Mouse (Mus musculus): ENCODE results near the gene Igsf9. TPM values are rescaled to one million over a fixed set of nuclear protein-coding genes. Genes with fewer than 3 reads are reported as not detected.

Igsf9 gene
- polyA plus RNA-seq, 2 experiments: 0.60 to 2.1 TPM

DNA sequence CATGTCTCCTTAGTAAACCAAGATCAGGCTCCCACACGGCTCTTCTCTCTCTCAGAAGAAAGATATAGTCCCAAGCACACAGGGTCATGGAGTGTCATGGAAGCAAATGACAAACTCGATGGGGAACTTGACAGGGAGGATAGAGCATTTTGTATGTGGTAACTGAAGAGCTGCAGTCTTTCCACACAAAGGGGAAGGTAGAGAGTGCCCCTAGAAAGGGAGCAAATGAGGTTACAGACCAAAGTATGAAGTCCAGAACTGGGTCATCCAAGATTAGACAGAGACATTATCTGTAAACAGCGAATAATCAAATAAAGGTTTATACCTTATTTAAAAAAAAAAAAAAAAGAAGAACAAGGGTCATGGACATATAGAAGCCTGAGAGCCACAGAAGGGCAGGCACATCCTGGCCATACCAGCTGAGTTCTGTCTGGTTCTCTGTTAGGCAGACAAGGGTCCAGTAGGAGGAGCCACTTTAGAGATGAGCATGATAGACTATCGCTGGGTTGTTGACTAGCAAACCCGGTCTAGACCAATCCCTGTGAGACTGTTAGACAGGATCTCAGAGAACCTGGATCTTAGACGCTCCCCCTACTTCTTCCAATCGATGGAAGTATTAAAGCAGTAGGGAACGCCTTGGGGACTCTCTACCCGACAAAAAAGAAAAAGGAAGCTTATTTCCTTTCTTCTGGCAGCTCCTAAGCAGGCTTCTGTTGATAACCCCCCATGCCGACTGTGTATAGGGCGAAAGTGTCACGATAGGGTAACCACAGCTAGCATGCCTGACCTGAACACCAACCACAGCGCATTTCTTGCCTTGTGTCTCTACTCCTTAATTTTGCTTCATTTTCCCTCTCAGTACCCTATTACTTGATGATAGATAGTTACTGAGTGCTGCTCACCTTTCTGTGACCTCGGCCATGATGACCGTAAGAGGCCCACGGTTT is 17.9 kb upstream of the Igsf9 start:
- H3K9me3 ChIP-seq (ENCODE audit: control insufficient read depth, low read length): no peaks in the 10 kb centered on the region
- H3K4me1 ChIP-seq (replicated peaks; ENCODE audit: control insufficient read depth in 2 of 2, insufficient read depth in 2 of 2, low read length in 1 of 2): peaks cover 0 to 14% of the 10 kb centered on the region in 2 experiments; a peak in 2 of 4 replicates
- no peak overlapping the region for H3K4me3 ChIP-seq (ENCODE audit: insufficient read depth in 1 of 2, low read depth in 2 of 2, low read length in 2 of 2)
- DNase-seq (ENCODE audit: low read depth in 3 of 3, low spot score in 3 of 3) (no peak), ATAC-seq (ENCODE audit: insufficient read depth) (no peak)
- H3K9ac ChIP-seq (replicated peaks): no peak overlapping the region
- WGBS (ENCODE audit: insufficient replicate concordance): 26% methylated on average over 16 of the region's 16 CpGs
- TF ChIP-seq CTCF (IDR thresholded peaks at IDR 0.05; ENCODE audit: low read depth) (no peak), EP300 (IDR thresholded peaks at IDR 0.05; ENCODE audit: low read depth) (no peak)
- no peaks in the 10 kb centered on the region for H3K36me3 ChIP-seq (replicated peaks; ENCODE audit: control insufficient read depth, insufficient read depth, low read depth)
- H3K27me3 ChIP-seq (ENCODE audit: control insufficient read depth, insufficient read depth, low read length): no peaks in the 10 kb centered on the region
- H3K4me2 ChIP-seq (ENCODE audit: low read depth): no peak overlapping the region
- H3K27ac ChIP-seq: no peak overlapping the region

DNA sequence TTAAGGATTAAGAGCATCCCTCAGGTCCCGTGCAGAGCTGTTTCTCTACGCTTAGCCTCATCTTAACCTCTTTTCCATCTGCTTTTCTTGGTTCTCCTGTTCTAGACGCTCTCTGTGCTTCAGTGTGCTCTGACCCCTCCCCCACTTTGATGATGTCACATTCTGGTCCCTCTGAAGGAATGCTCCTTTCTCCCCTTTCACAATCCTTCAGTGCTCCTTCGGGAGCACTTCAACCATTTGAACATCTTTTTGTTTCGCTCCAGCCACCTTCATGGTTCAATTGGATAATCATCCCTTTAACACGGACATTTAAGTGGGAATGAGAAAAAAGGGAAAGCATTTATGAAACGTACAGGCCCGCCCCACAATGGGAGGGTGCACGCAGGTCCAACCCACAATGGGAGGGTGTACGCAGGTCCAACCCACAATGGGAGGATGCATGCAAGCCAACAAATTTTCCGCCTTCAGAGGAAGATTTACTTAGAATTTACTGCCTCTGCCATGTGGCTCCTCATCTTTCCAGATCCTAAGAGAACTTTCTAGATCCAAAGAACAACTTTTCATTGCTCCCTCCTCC is 13.2 kb upstream of the Igsf9 start:
- Histone ChIP-seq H3K4me1 (replicated peaks; ENCODE audit: control insufficient read depth in 2 of 2, insufficient read depth in 2 of 2, low read length in 1 of 2) (peaks cover 0 to 13% of the 10 kb centered on the region in 2 experiments; a peak in 2 of 4 replicates), H3K36me3 (replicated peaks; ENCODE audit: control insufficient read depth, insufficient read depth, low read depth) (no peaks in the 10 kb centered on the region), H3K9ac (replicated peaks) (no peak overlapping the region), H3K27me3 (ENCODE audit: control insufficient read depth, insufficient read depth, low read length) (no peaks in the 10 kb centered on the region), H3K27ac (no peak overlapping the region), H3K4me3 (ENCODE audit: insufficient read depth in 1 of 2, low read depth in 2 of 2, low read length in 2 of 2) (no peak overlapping the region), H3K4me2 (ENCODE audit: low read depth) (no peak overlapping the region), H3K9me3 (ENCODE audit: control insufficient read depth, low read length) (no peaks in the 10 kb centered on the region)
- WGBS (ENCODE audit: insufficient replicate concordance): 65% methylated on average over 11 of the region's 11 CpGs
- DNase-seq (ENCODE audit: low read depth in 3 of 3, low spot score in 3 of 3) (no peak), ATAC-seq (ENCODE audit: insufficient read depth) (no peak)
- TF ChIP-seq EP300 (IDR thresholded peaks at IDR 0.05; ENCODE audit: low read depth) (no peak), CTCF (IDR thresholded peaks at IDR 0.05; ENCODE audit: low read depth) (no peak)

DNA sequence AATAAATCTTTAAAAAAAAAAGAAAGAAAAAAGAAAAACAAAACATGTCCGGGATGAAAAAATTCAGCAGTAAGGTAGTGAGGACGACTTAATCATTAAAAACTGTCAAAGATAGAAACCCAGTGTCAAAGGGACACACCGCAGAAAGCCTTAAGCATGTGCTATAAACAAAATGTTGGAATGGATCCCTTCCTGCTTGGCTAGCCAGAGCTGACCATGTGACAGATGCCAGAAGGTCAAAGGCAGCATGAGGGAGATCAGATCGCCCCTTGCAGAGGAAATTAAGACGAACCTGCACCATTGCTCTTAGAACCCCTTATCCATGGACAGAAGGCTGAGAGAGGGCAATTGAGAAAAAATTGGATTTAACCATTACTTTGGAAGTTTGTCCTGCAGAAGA is 12.2 kb upstream of the Igsf9 start:
- Histone ChIP-seq H3K27me3 (ENCODE audit: control insufficient read depth, insufficient read depth, low read length) (no peaks in the 10 kb centered on the region), H3K4me1 (replicated peaks; ENCODE audit: control insufficient read depth in 2 of 2, insufficient read depth in 2 of 2, low read length in 1 of 2) (0 out of 4 replicates have a peak, but pooled peaks cover 0 to 4% of the 10 kb centered on the region in 2 experiments), H3K4me3 (ENCODE audit: insufficient read depth in 1 of 2, low read depth in 2 of 2, low read length in 2 of 2) (no peak overlapping the region), H3K9ac (replicated peaks) (no peak overlapping the region), H3K36me3 (replicated peaks; ENCODE audit: control insufficient read depth, insufficient read depth, low read depth) (no peaks in the 10 kb centered on the region), H3K4me2 (ENCODE audit: low read depth) (no peak overlapping the region), H3K27ac (no peak overlapping the region), H3K9me3 (ENCODE audit: control insufficient read depth, low read length) (no peaks in the 10 kb centered on the region)
- no peak for DNase-seq (ENCODE audit: low read depth in 3 of 3, low spot score in 3 of 3)
- ATAC-seq (ENCODE audit: insufficient read depth): no peak
- WGBS (ENCODE audit: insufficient replicate concordance): 55% methylated on average over 5 of the region's 5 CpGs
- no peak for TF ChIP-seq EP300 (IDR thresholded peaks at IDR 0.05; ENCODE audit: low read depth)
- no peak for TF ChIP-seq CTCF (IDR thresholded peaks at IDR 0.05; ENCODE audit: low read depth)

DNA sequence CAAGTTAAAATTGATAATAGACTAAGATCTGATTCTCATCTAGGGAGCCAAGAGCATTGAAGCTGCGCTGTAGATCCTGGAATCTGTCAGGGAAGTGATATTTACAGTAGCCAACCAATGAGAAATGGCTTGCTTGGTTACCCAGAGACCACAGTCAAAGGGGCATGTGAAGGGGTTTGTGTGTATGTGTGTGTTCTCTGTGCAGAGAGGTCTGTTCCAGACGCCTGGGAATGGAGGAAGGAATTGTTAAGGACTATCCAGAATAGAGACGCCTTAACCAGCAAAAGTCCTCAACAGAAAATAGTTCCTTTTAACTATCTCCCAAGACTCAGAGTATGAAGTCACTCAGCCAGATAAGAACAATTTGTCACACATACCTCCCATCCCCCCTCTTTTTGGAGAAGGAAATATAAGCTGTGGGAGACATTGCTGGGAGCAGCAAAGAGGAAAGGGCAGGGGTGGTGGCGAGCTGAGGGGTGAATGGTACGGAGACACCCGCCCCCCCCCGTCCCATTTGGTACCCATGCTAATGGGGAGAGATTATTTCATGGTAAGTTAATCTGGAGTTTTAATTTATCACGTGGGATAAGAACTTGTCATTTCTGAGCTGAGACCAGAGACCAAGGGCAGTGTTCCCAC is 11.7 kb upstream of the Igsf9 start:
- H3K27ac ChIP-seq: no peak overlapping the region
- no peak overlapping the region for H3K4me3 ChIP-seq (ENCODE audit: insufficient read depth in 1 of 2, low read depth in 2 of 2, low read length in 2 of 2)
- H3K27me3 ChIP-seq (ENCODE audit: control insufficient read depth, insufficient read depth, low read length): no peaks in the 10 kb centered on the region
- no peak for ATAC-seq (ENCODE audit: insufficient read depth)
- WGBS (ENCODE audit: insufficient replicate concordance): 36% methylated on average over 8 of the region's 8 CpGs
- peaks cover 0 to 9% of the 10 kb centered on the region in 2 experiments; a peak in 2 of 4 replicates for H3K4me1 ChIP-seq (replicated peaks; ENCODE audit: control insufficient read depth in 2 of 2, insufficient read depth in 2 of 2, low read length in 1 of 2)
- H3K4me2 ChIP-seq (ENCODE audit: low read depth): no peak overlapping the region
- H3K9me3 ChIP-seq (ENCODE audit: control insufficient read depth, low read length): no peaks in the 10 kb centered on the region
- H3K36me3 ChIP-seq (replicated peaks; ENCODE audit: control insufficient read depth, insufficient read depth, low read depth): no peaks in the 10 kb centered on the region
- DNase-seq (ENCODE audit: low read depth in 3 of 3, low spot score in 3 of 3): no peak
- TF ChIP-seq CTCF (IDR thresholded peaks at IDR 0.05; ENCODE audit: low read depth): no peak
- TF ChIP-seq EP300 (IDR thresholded peaks at IDR 0.05; ENCODE audit: low read depth): no peak
- no peak overlapping the region for H3K9ac ChIP-seq (replicated peaks)

DNA sequence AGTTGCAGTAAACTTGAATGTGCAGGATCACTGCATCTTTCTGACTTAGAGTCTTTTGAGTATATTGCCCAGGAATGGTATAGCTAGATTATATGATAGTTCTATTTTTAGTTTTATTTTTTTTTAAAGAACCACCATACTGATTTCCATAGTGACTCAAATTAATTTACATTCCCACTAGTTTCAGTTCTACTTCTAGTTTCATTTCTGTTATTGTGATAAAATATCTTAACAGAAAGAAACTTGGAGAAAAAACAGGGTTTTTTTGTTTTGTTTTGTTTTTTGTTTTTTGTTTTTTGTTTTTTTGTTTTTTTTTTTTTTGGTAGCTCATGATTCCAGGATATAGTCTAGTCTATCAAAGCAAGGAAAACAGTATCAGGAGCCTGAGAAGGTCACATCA is 8.7 kb upstream of the Igsf9 start:
- H3K27me3 ChIP-seq (ENCODE audit: control insufficient read depth, insufficient read depth, low read length): no peaks in the 10 kb centered on the region
- H3K27ac ChIP-seq: no peak overlapping the region
- H3K4me3 ChIP-seq (ENCODE audit: insufficient read depth in 1 of 2, low read depth in 2 of 2, low read length in 2 of 2): no peak overlapping the region
- ATAC-seq (ENCODE audit: insufficient read depth) (no peak), DNase-seq (ENCODE audit: low read depth in 3 of 3, low spot score in 3 of 3) (no peak)
- H3K9ac ChIP-seq (replicated peaks): no peak overlapping the region
- no peaks in the 10 kb centered on the region for H3K36me3 ChIP-seq (replicated peaks; ENCODE audit: control insufficient read depth, insufficient read depth, low read depth)
- no peak for TF ChIP-seq EP300 (IDR thresholded peaks at IDR 0.05; ENCODE audit: low read depth)
- no peaks in the 10 kb centered on the region for H3K9me3 ChIP-seq (ENCODE audit: control insufficient read depth, low read length)
- H3K4me1 ChIP-seq (replicated peaks; ENCODE audit: control insufficient read depth in 2 of 2, insufficient read depth in 2 of 2, low read length in 1 of 2): peaks cover 0 to 15% of the 10 kb centered on the region in 2 experiments; a peak in 2 of 4 replicates
- H3K4me2 ChIP-seq (ENCODE audit: low read depth): no peak overlapping the region
